Mouse (Mus musculus) retina, adult 2 months (tissue): Measurements from ENCODE around the gene Cd274.

Source experiments
- DNase-seq: peaks from one replicate; pipeline ENCODE4 v3.0.0-alpha.2; 2012; ENCODE audit warnings: low read depth, low spot score

Cd274 gene

GRCm38 (mm10) chr19:29366969-29367622 lies at the start of gene Cd274, which contains the start of gene Plgrkt:
Cd274 (plus strand) TSS chr19:29367455.
Plgrkt (minus strand) TSS chr19:29367390.
- DNase-seq: peak; percentile 23

- DNase-seq: no peak
Measured at GRCm38 (mm10) chr19:29323416-29324049, 43.7 kb upstream of the Cd274 start.

- no peak for DNase-seq
Measured at GRCm38 (mm10) chr19:29325053-29325851, 42.0 kb upstream of the Cd274 start, which contains the start of gene Insl6. Insl6 (minus strand) TSS chr19:29325356.

- DNase-seq: no peak
Measured at GRCm38 (mm10) chr19:29325852-29326180, 41.4 kb upstream of the Cd274 start.

- no peak for DNase-seq
Measured at GRCm38 (mm10) chr19:29326396-29326795, 40.9 kb upstream of the Cd274 start.

- DNase-seq: no peak
Measured at GRCm38 (mm10) chr19:29326822-29327552, 40.3 kb upstream of the Cd274 start.

GRCm38 (mm10) chr19:29334068-29334745 lies 33.0 kb upstream of the Cd274 start, which contains the start of gene Rln1:
Rln1 (minus strand) TSS chr19:29334670.
- DNase-seq: no peak

- no peak for DNase-seq
Measured at GRCm38 (mm10) chr19:29336624-29337023, 30.6 kb upstream of the Cd274 start.

GRCm38 (mm10) chr19:29341029-29341428 lies 26.2 kb upstream of the Cd274 start:
- no peak for DNase-seq

- DNase-seq: no peak
Measured at GRCm38 (mm10) chr19:29342281-29342680, 25.0 kb upstream of the Cd274 start.

- no peak for DNase-seq
Measured at GRCm38 (mm10) chr19:29344868-29345267, 22.4 kb upstream of the Cd274 start.

GRCm38 (mm10) chr19:29345636-29346035 lies 21.6 kb upstream of the Cd274 start:
- no peak for DNase-seq

- no peak for DNase-seq
Measured at GRCm38 (mm10) chr19:29350991-29351390, 16.3 kb upstream of the Cd274 start.

- peak; percentile 63 for DNase-seq
Measured at GRCm38 (mm10) chr19:29354895-29355877, 12.1 kb upstream of the Cd274 start.

- DNase-seq: no peak
Measured at GRCm38 (mm10) chr19:29356281-29356680, 11.0 kb upstream of the Cd274 start.

GRCm38 (mm10) chr19:29360251-29360650 lies 7.0 kb upstream of the Cd274 start:
- DNase-seq: no peak

- DNase-seq: peak; percentile 88
Measured at GRCm38 (mm10) chr19:29361468-29362130, 5.7 kb upstream of the Cd274 start.

- no peak for DNase-seq
Measured at GRCm38 (mm10) chr19:29362173-29362930, 4.9 kb upstream of the Cd274 start.

- no peak for DNase-seq
Measured at GRCm38 (mm10) chr19:29363557-29363956, 3.7 kb upstream of the Cd274 start.
